Mouse (Mus musculus) adrenal gland (tissue): ENCODE results near the gene Parp6.

Experiments
- intact Hi-C: fragments of 180-260 bp; cut with DNase I; formaldehyde crosslinking; loops from one replicate; pipeline ENCODE4 v1.15.1; 2025
- long read RNA-seq, 2 experiments: library from polyadenylated mRNA; unstranded; transcript quantifications; one replicate each; pipeline ENCODE4 v2.0.0; 2020; ENCODE audit warnings: borderline replicate concordance in 1 of 2; ENCODE audit not compliant: insufficient replicate concordance in 1 of 2

Parp6 gene
- long read RNA-seq, experiment 1, partial matches to known transcripts, result 1 of 7 reads
- long read RNA-seq, experiment 1, other reads (novel, unspliced or antisense), result 3 of 7 reads
- long read RNA-seq, experiment 2, partial matches to known transcripts, result 1 of 8 reads
- long read RNA-seq, experiment 2, other reads (novel, unspliced or antisense), result 4 of 8 reads

- intact Hi-C loops, result loop anchor here (5.0 kb wide), 1 partner anchor 41 kb away; the partner anchor contains the start of gene Pkm
These were observed at the start of gene Parp6 for GRCm38 (mm10) chr9:59616622-59617306. TSS of gene Parp6 (plus strand) at chr9:59617284.

- intact Hi-C loops, result no loop called here
These were observed 45.2 kb upstream of the Parp6 start for GRCm38 (mm10) chr9:59571852-59572251.

DNA sequence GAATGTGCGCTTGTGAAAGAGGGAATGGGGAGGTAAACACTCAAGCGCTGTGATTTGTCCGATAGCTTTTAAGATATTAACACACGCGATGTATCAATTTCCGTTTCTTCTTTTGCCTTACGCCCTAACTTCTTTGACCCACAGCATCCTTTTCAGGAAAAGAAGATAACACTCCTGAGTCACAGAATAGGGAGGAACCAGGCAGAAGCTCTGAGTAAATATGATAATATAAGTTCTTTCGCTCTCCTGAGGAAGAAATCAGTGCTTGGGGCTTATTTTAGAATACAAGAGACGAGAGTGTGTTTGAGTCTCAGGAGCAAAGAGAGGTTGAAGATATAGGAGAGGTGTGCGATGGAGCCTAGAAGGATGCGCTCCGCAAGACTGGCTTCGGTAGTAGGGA, 39.7 kb upstream of the Parp6 start:
- intact Hi-C loops, result no loop called here

GRCm38 (mm10) chr9:59577844-59578504, 39.1 kb upstream of the Parp6 start, which contains the start of gene Celf6:
TSS of gene Celf6 (plus strand) at chr9:59577917.
- intact Hi-C loops, result no loop called here

GRCm38 (mm10) chr9:59578505-59578867, 38.6 kb upstream of the Parp6 start:
- intact Hi-C loops, result no loop called here

DNA sequence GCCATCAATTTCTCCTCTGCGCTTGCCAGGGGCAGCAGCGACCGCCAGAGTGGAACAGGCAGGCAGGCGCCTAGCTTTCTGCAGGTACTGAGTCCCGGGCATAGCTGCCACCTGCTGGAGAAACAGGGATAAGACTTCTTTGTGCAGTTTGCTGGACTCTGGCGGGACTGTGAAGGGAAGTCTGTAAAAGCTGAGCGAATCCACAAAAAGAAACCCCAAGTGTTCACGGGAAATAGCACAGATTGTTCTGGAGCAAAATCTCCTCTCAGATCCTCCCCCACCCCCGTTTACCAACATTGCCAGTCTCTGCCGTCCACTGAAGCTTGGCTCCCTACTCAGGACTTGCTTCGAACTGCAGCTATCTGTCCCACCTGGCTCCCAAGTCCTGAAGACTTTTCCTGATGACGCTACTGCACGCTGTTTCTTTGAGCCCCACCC, 32.2 kb upstream of the Parp6 start:
- intact Hi-C loops, result no loop called here

- intact Hi-C loops, result no loop called here
These were observed 28.8 kb upstream of the Parp6 start for GRCm38 (mm10) chr9:59588252-59588651.

- intact Hi-C loops, result no loop called here
These were observed 28.1 kb upstream of the Parp6 start for GRCm38 (mm10) chr9:59588710-59589671.

GRCm38 (mm10) chr9:59589703-59590439, 27.2 kb upstream of the Parp6 start:
- intact Hi-C loops, result no loop called here

- intact Hi-C loops, result no loop called here
These were observed 15.4 kb upstream of the Parp6 start for GRCm38 (mm10) chr9:59601661-59602060.

DNA sequence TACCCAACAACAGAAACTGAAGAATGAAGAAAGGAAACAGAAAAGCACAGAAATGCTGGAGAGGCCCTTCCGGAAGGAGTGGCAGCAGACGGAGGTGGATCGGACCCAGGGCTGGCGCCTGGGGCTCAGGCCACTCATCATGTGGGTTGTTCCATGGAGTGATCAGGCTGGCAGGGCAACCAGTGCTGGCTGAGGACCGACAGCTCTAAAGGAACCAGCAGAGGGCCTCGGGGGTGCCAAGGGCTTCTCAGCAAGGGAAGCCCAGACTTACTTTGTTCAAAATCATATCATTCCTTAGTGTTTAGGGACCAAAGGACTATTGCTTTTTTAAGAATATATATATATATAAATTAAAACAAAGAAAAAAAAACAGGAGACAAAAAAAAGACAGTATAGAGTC, 11.1 kb upstream of the Parp6 start:
- intact Hi-C loops, result no loop called here

DNA sequence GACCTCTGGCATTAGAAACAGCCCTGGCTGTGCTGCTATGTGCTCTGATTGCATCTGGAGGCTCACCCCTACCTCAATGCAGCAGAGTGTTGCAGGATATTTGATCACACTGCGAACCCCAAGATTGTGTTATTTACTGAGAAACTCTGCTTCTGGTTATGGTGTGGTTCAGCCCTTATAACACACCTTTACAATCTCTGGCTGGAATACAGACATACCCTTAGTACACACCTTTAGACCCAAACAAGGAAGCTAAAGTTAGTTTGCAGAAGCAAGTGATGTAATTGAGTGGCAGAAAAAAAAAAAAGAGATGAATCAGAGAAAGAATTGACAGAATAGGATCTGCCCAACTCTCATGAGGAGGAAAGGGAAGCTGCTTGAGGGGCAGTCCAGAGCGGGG, 6.1 kb upstream of the Parp6 start:
- intact Hi-C loops, result no loop called here

- intact Hi-C loops, result loop anchor here (5.0 kb wide), 1 partner anchor 42 kb away; the partner anchor contains the start of gene Pkm
These were observed 1.3 kb upstream of the Parp6 start for GRCm38 (mm10) chr9:59615797-59616196.

GRCm38 (mm10) chr9:59617307-59617973, 356 bp downstream of the Parp6 start:
- intact Hi-C loops, result loop anchor here (5.0 kb wide), 1 partner anchor 40 kb away; the partner anchor contains the start of gene Pkm

DNA sequence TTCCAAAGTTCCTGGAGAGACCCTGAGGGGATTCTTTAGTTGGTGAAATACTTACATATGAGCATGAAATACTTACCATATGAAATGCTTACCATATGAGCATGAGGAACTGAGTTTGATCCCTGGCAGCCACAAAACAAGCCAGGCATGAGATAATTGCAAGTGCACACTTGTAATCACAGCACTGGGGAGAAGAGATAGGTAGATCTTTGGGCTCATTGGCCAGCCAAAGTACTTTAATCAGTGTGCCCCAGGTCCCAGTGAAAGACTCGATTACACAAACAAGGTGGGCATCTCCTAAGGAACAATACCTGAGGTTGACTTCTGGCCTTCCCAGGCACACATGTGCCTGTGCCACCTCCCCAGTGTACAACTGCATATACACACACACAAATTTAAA, 21.3 kb downstream of the Parp6 start:
- intact Hi-C loops, result no loop called here

DNA sequence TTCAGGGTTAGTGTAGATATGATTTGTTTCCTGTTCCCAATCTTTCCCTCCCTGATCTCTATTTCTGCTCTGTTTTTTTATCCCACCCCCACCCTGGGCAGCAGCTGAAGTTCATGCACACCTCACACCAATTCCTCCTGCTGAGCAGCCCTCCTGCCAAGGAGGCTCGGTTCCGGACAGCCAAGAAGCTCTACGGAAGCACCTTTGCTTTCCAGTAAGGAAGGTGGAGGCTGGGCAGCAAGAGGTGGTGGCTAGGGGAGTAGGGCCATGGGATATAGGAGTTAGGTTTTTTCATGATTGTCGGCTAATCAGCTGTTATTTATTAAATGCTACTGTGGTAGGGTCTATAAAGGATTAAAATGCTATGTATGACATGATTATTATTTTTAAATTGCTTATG, 22.9 kb downstream of the Parp6 start:
- intact Hi-C loops, result no loop called here

- intact Hi-C loops, result no loop called here
These were observed 24.2 kb downstream of the Parp6 start for GRCm38 (mm10) chr9:59641320-59641719.

DNA sequence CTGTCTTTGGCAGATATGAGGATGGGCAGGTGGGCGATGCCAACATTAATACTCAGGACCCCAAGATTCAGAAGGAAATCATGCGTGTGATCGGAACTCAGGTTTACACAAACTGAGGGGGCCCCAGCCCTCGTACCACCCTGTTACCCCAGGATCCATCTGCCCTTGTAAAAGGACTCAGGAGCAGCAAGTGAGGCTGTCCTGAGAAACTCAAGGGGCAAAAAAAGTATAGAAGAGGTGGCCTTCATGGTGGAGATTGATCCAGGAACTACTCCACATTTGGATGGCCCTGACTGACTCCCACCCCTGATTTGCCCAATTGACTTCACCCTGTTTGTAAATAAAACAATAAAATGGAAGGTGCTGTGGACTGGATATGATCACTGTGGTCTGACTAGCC, 32.8 kb downstream of the Parp6 start:
- intact Hi-C loops, result no loop called here

GRCm38 (mm10) chr9:59653371-59653770, 36.3 kb downstream of the Parp6 start:
- intact Hi-C loops, result no loop called here

GRCm38 (mm10) chr9:59654450-59654983, 37.4 kb downstream of the Parp6 start:
- intact Hi-C loops, result no loop called here
